Mouse (Mus musculus) T-helper 2 cell (primary cell): ENCODE measurements around the gene Gpat2.

Experiments used
- in situ Hi-C: fragments of 300-600 bp; cut with MboI, MseI; formaldehyde crosslinking; loops from one replicate; pipeline ENCODE4 v1.15.1; 2025; ENCODE audit warnings: high pct_unique_total_duplicates

The Gpat2 gene

GRCm38 (mm10) chr2:127424977-127425376 is at the start of gene Gpat2:
Gpat2 (plus strand) TSS chr2:127425199.
- in situ Hi-C loops = no loop called here

GRCm38 (mm10) chr2:127375759-127376341 is 49.1 kb upstream of the Gpat2 start:
- in situ Hi-C loops = loop anchor here (5.0 kb wide), 1 partner anchor 81 kb away; no protein-coding TSS in a partner anchor

GRCm38 (mm10) chr2:127376423-127377051 is 48.5 kb upstream of the Gpat2 start:
- in situ Hi-C loops = loop anchor here (5.0 kb wide), 1 partner anchor 81 kb away; no protein-coding TSS in a partner anchor

GRCm38 (mm10) chr2:127377942-127378610 is 46.9 kb upstream of the Gpat2 start:
- in situ Hi-C loops = loop anchor here (5.0 kb wide), 1 partner anchor 79 kb away; no protein-coding TSS in a partner anchor

GRCm38 (mm10) chr2:127378611-127378990 is 46.4 kb upstream of the Gpat2 start:
- in situ Hi-C loops = loop anchor here (5.0 kb wide), 1 partner anchor 79 kb away; no protein-coding TSS in a partner anchor

- in situ Hi-C loops = loop anchor here (5.0 kb wide), 1 partner anchor 78 kb away; no protein-coding TSS in a partner anchor
These were observed 45.7 kb upstream of the Gpat2 start for GRCm38 (mm10) chr2:127379250-127379649.

- in situ Hi-C loops = no loop called here
These were observed 41.1 kb upstream of the Gpat2 start for GRCm38 (mm10) chr2:127383881-127384280.

- in situ Hi-C loops = no loop called here
These were observed 37.5 kb upstream of the Gpat2 start for GRCm38 (mm10) chr2:127387521-127387920.

GRCm38 (mm10) chr2:127390352-127390751 is 34.6 kb upstream of the Gpat2 start:
- in situ Hi-C loops = no loop called here

GRCm38 (mm10) chr2:127390846-127391245 is 34.2 kb upstream of the Gpat2 start:
- in situ Hi-C loops = no loop called here

GRCm38 (mm10) chr2:127391323-127391722 is 33.7 kb upstream of the Gpat2 start:
- in situ Hi-C loops = no loop called here

- in situ Hi-C loops = no loop called here
These were observed 30.3 kb upstream of the Gpat2 start for GRCm38 (mm10) chr2:127394606-127395161.

- in situ Hi-C loops = no loop called here
These were observed 26.3 kb upstream of the Gpat2 start for GRCm38 (mm10) chr2:127398738-127399137.

- in situ Hi-C loops = no loop called here
These were observed 13.9 kb upstream of the Gpat2 start for GRCm38 (mm10) chr2:127411126-127411525.

- in situ Hi-C loops = no loop called here
These were observed 9.2 kb upstream of the Gpat2 start for GRCm38 (mm10) chr2:127415806-127416205.

- in situ Hi-C loops = no loop called here
These were observed 8.3 kb upstream of the Gpat2 start for GRCm38 (mm10) chr2:127416706-127417105.

GRCm38 (mm10) chr2:127418266-127418970 is 6.6 kb upstream of the Gpat2 start:
- in situ Hi-C loops = no loop called here

- in situ Hi-C loops = loop anchor here (10.0 kb wide), 1 partner anchor 145 kb away; no protein-coding TSS in a partner anchor
These were observed 5.2 kb downstream of the Gpat2 start for GRCm38 (mm10) chr2:127430238-127430637.

GRCm38 (mm10) chr2:127433487-127434295 is 8.7 kb downstream of the Gpat2 start:
- in situ Hi-C loops = loop anchor here (10.0 kb wide), 1 partner anchor 149 kb away; no protein-coding TSS in a partner anchor

GRCm38 (mm10) chr2:127435135-127435534 is 10.1 kb downstream of the Gpat2 start:
- in situ Hi-C loops = loop anchor here (10.0 kb wide), 1 partner anchor 150 kb away; no protein-coding TSS in a partner anchor
